Mouse (Mus musculus) kidney, postnatal 4 days (tissue): Measurements from ENCODE around the gene Sbf1.
A peak's percentile ranks its signal among the peaks of the same experiment; 100 is the strongest.

Source experiments
- DNase-seq, 2 experiments: peaks; one replicate each; pipeline ENCODE4 v3.0.0; 2021; ENCODE audit warnings: mixed read lengths in 2 of 2

The Sbf1 gene

GRCm38 (mm10) chr15:89277366-89277765 lies 37.7 kb downstream of the Sbf1 start:
- DNase-seq: no peak

- DNase-seq: no peak
Measured at GRCm38 (mm10) chr15:89275497-89275896, 39.6 kb downstream of the Sbf1 start.

- DNase-seq: no peak
Measured at GRCm38 (mm10) chr15:89264485-89264884, 50.6 kb downstream of the Sbf1 start.

DNA sequence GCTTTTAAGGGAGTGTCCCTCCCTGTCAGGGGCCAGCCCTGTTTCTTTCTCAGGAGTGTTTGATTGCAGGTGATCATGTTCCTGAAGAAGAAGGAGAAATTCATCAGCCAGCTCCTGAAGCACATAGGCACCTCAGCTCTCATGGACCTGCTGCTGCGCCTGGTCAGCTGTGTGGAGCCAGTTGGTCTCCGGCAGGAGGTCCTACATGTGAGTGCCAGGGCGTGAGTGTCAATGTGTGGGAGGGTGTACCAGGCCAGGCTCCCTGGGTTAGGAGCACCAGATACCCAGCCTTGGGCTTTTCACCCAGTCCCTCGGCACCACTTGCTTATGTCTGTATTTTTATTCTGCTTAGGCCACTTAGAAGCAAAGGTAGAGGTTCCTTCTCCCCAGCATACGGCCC lies 56.1 kb downstream of the Sbf1 start:
- no peak for DNase-seq

GRCm38 (mm10) chr15:89255330-89255729 lies 59.8 kb downstream of the Sbf1 start:
- no peak for DNase-seq

GRCm38 (mm10) chr15:89249063-89249462 lies 66.0 kb downstream of the Sbf1 start:
- DNase-seq: no peak

DNA sequence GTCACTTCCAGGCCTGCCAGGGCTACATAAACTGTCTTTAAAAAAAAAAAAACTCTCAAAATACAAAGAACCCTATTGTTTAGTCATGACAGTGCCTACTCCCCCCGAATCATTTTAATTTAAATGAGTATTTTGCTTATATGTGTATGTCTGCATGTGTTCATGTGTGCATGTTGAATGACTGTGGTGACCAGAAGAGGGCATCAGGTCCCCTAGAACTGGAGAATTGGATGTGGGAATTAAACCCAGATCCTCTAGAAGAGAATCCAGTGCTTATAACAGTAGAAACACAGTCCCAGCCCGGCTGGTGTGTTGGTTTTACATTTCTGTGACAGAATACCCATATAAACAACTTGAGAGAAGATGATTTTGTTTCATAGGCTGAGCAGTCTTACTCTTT lies 74.1 kb downstream of the Sbf1 start:
- DNase-seq: peak in 1 of 2 experiments; percentile 16

- DNase-seq: no peak
Measured at GRCm38 (mm10) chr15:89239751-89240392, 75.2 kb downstream of the Sbf1 start.
